Mouse (Mus musculus) heart, embryonic 14.5 days (tissue): ENCODE data around the gene Ptprj. TPM values are rescaled to one million over a fixed set of nuclear protein-coding genes. Genes with fewer than 3 reads are reported as not detected.

Experiments used
- ATAC-seq: fragments of 200-750 bp; cut with Nextera tagmentation; 2 replicates; pipeline ENCODE4 v1.8.0; 2017; ENCODE audit warnings: low read depth, moderate TSS enrichment; ENCODE audit not compliant: insufficient number of reproducible peaks, insufficient read depth, low FRiP score
- H3K27ac ChIP-seq, 2 experiments: fragments of 200-500 bp in 1 of 2; fragments of 300-500 bp in 1 of 2; sonication (generic) in 1 of 2; replicated peaks in 1 of 2; 2 replicates each; pipeline ENCODE4 v1.5.1; 2012 to 2014; ENCODE audit warnings: low read depth in 2 of 2, low read length in 2 of 2, control low read depth in 1 of 2, mild to moderate bottlenecking in 1 of 2, mixed read lengths in 1 of 2; ENCODE audit not compliant: control insufficient read depth in 1 of 2, insufficient read depth in 1 of 2
- H3K27me3 ChIP-seq: fragments of 300-500 bp; sonication (generic); 2 replicates; pipeline ENCODE4 v1.6.1; 2014; ENCODE audit warnings: mild to moderate bottlenecking, low read length, control low read depth; ENCODE audit not compliant: control insufficient read depth, insufficient read depth
- H3K36me3 ChIP-seq: fragments of 300-500 bp; sonication (generic); 2 replicates; pipeline ENCODE4 v1.6.1; 2014; ENCODE audit warnings: mild to moderate bottlenecking, control low read depth, low read length, mixed read lengths; ENCODE audit not compliant: control insufficient read depth, insufficient read depth
- H3K4me1 ChIP-seq, 2 experiments: fragments of 200-500 bp in 1 of 2; fragments of 300-500 bp in 1 of 2; sonication (generic) in 1 of 2; 2 replicates each; pipeline ENCODE4 v1.6.1; 2012 to 2014; ENCODE audit warnings: low read length in 2 of 2, control low read depth in 1 of 2, mixed read lengths in 1 of 2; ENCODE audit not compliant: control insufficient read depth in 2 of 2, insufficient read depth in 2 of 2
- H3K4me2 ChIP-seq: fragments of 300-500 bp; sonication (generic); 2 replicates; pipeline ENCODE4 v1.6.1; 2014; ENCODE audit warnings: mild to moderate bottlenecking, low read length
- H3K4me3 ChIP-seq, 2 experiments: fragments of 200-500 bp in 1 of 2; fragments of 300-500 bp in 1 of 2; sonication (generic) in 1 of 2; 2 replicates each; pipeline ENCODE4 v1.5.1; 2012 to 2014; ENCODE audit warnings: low read length in 2 of 2, mild to moderate bottlenecking in 2 of 2, control low read depth in 1 of 2, low read depth in 1 of 2, moderate library complexity in 1 of 2; ENCODE audit not compliant: control insufficient read depth in 1 of 2, insufficient read depth in 1 of 2
- H3K9ac ChIP-seq: fragments of 300-500 bp; sonication (generic); 2 replicates; pipeline ENCODE4 v1.6.1; 2014; ENCODE audit warnings: mild to moderate bottlenecking, low read length
- H3K9me3 ChIP-seq: fragments of 300-500 bp; sonication (generic); 2 replicates; pipeline ENCODE4 v1.6.1; 2016; ENCODE audit warnings: low read length, control low read depth; ENCODE audit not compliant: control insufficient read depth
- WGBS: fragments of 180-500 bp; shearing (Covaris S2); extraction: QIAGEN DNeasy Blood & Tissue Kit; methylation state at CpG from one replicate; pipeline ENCODE4 v1.1.7; 2014; 5-methylcytosine and 5-hydroxymethylcytosine counted together
- polyA plus RNA-seq: library from polyadenylated mRNA; unstranded; fragments of >200 nt; fragmentation: Nextera tagmentation; extraction: Ambion mirVana; gene quantifications from 2 replicates; pipeline ENCODE4 v1.2.1, GENCODE M21; 2014

Gene Ptprj
- 1.5 and 1.8 TPM in 2 replicates for polyA plus RNA-seq

DNA sequence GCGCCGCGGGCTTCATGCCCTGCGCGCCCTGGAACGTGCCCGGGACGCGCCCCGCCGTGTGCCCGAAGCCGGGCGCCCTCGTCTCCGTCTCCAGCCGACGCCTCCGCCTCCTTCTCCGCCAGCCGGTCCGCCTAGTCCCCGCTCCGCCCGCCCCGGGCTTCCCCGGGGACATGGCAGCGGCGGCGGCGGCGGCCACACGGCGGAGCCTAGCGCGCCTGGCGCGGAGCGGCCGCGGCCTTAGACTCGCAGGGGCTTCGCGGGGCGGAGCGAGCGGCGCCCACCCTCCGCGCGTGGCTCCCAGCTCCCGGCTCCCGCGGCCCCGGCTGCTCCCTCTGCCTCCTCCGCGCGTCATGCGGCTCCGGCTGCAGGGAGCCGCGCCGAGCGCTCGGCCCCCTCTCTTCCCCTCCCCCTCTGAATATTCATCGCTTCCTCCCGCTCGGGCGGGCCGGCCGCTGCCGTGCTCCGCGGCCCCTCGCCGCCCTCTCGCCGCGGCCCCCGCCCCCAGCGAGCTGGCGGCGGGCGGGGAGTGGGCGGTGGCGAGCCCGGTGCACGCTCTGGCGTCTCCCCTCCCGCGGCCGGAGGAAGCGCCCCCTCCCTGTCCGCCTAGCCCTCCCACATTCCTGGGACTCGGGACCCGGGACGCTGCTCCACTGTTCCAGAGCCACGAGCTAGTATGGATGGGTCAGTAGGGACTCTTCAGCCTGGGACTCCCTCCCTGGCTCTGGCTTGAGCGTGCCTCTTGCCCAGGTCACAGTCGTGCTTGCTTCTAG lies at the start of gene Ptprj:
TSS of gene Ptprj (minus strand) at position 412 of the 770 bp plus-strand sequence.
- ATAC-seq, result peak; percentile 73
- WGBS, result under 1% methylated on average over 63 of the region's 100 CpGs
- Histone ChIP-seq H3K4me1 (peaks cover 6 to 13% of the 10 kb centered on the region in 2 experiments; a peak in 3 of 4 replicates), H3K27ac (peak within 1 kb of the TSS; percentile 40 to 77), H3K36me3 (no peaks in the 10 kb centered on the region), H3K9me3 (no peaks in the 10 kb centered on the region), H3K27me3 (no peaks in the 10 kb centered on the region; the same call in 1 of the 2 replicates), H3K4me2 (peak within 1 kb of the TSS; percentile 100), H3K9ac (peak within 1 kb of the TSS; percentile 84), H3K4me3 (peak within 1 kb of the TSS; percentile 68 to 88)

GRCm38 (mm10) chr2:90629552-90629951 lies 49.1 kb upstream of the Ptprj start:
- no peaks in the 10 kb centered on the region for H3K27me3 ChIP-seq
- no peak overlapping the region for H3K4me2 ChIP-seq
- no peak for ATAC-seq
- no peaks in the 10 kb centered on the region for H3K4me1 ChIP-seq
- H3K27ac ChIP-seq, result no peak overlapping the region
- WGBS, result 62% methylated on average over 2 of the region's 2 CpGs
- no peaks in the 10 kb centered on the region for H3K9me3 ChIP-seq
- no peak overlapping the region for H3K9ac ChIP-seq
- H3K36me3 ChIP-seq, result no peaks in the 10 kb centered on the region
- H3K4me3 ChIP-seq, result no peak overlapping the region

DNA sequence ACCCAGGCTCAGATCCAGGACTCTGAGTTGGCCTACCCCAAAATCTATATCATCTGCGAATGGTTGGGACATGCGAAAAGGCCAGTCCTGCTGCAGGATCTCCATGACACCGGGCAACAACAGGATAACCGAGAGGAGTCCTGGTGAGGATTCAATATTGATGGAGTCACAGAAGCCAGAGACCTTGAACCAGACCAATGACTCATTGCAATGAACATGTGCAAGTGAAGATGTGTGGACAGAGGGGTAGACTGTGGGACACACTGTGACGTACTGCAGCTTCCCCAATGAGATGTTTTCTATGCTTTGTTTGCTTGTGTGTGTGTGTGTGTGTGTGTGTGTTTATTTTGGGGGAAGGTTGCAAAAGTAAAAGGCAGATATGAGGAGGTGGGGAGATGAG lies 47.8 kb upstream of the Ptprj start:
- WGBS, result 83% methylated on average over 5 of the region's 5 CpGs

DNA sequence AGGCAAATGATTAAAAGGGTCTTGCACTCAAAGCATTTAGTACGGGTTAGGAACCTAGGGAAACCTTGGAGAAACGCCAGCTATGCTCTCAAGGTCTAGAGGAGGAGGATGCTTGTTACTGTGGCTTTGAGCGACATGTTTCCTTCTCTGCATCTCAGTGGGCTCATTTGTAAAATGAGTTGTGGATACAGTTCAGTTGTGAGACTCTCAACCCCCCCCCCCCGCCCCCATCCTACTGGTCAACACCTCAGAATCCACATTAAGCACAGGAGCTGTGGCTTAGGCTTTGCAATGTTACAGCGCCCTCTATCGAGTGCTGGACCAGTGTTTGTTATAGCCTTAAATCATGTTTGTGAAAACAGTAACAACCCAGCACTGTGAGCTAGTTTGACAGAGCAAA lies 44.5 kb upstream of the Ptprj start:
- peak overlapping the region; percentile 30; the same call in 1 of the 2 replicates for H3K4me2 ChIP-seq
- no peak overlapping the region for H3K4me3 ChIP-seq
- ATAC-seq, result no peak

More for the DNA sequence above, 47.8 kb upstream of the Ptprj start:
- Histone ChIP-seq H3K4me2 (no peak overlapping the region), H3K36me3 (no peaks in the 10 kb centered on the region), H3K4me1 (no peaks in the 10 kb centered on the region), H3K27me3 (no peaks in the 10 kb centered on the region), H3K27ac (no peak overlapping the region), H3K9me3 (no peaks in the 10 kb centered on the region), H3K9ac (no peak overlapping the region), H3K4me3 (no peak overlapping the region)
- no peak for ATAC-seq

GRCm38 (mm10) chr2:90624339-90624738 lies 43.9 kb upstream of the Ptprj start:
- no peak overlapping the region for H3K4me2 ChIP-seq
- no peak overlapping the region for H3K9ac ChIP-seq

More for the DNA sequence above, 44.5 kb upstream of the Ptprj start:
- Histone ChIP-seq H3K4me1 (no peaks in the 10 kb centered on the region), H3K27me3 (no peaks in the 10 kb centered on the region), H3K9ac (no peak overlapping the region), H3K36me3 (no peaks in the 10 kb centered on the region), H3K27ac (no peak overlapping the region), H3K9me3 (no peaks in the 10 kb centered on the region)
- WGBS, result 9% methylated on average over 6 of the region's 6 CpGs

GRCm38 (mm10) chr2:90620815-90621214 lies 40.4 kb upstream of the Ptprj start:
- Histone ChIP-seq H3K27me3 (no peaks in the 10 kb centered on the region), H3K36me3 (no peaks in the 10 kb centered on the region), H3K9ac (no peak overlapping the region), H3K27ac (no peak overlapping the region), H3K4me3 (no peak overlapping the region), H3K4me1 (no peaks in the 10 kb centered on the region), H3K9me3 (no peaks in the 10 kb centered on the region), H3K4me2 (no peak overlapping the region)
- 56% methylated on average over 5 of the region's 5 CpGs for whole genome bisulfite sequencing
- ATAC-seq, result no peak

More at GRCm38 (mm10) chr2:90624339-90624738, 43.9 kb upstream of the Ptprj start:
- 21% methylated on average over 4 of the region's 4 CpGs for WGBS
- H3K27ac ChIP-seq, result no peak overlapping the region
- ATAC-seq, result no peak
- no peaks in the 10 kb centered on the region for H3K4me1 ChIP-seq
- no peaks in the 10 kb centered on the region for H3K27me3 ChIP-seq
- H3K9me3 ChIP-seq, result no peaks in the 10 kb centered on the region
- H3K4me3 ChIP-seq, result no peak overlapping the region
- H3K36me3 ChIP-seq, result no peaks in the 10 kb centered on the region

DNA sequence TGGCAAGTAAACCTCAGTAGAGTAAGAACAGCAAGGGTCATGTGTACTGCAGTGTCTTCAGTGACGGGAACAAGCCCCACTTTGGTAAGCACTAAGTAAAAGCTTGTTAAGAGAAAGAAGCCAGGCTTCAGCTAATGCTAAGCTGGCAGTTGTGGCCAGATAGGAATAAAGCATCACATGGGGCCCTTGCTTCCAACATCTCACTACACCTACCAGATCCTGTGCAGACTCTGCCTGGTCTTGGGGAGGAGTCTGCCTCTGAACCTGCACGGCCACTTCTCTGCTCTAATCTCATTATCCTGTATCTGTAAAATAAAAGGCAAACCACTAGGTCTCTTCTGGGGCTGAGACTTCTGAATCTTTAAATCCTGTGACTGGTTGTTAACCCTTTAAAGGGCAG lies 39.2 kb upstream of the Ptprj start:
- Histone ChIP-seq H3K4me3 (no peak overlapping the region), H3K4me2 (no peak overlapping the region), H3K27ac (no peak overlapping the region), H3K27me3 (no peaks in the 10 kb centered on the region), H3K9ac (no peak overlapping the region), H3K9me3 (no peaks in the 10 kb centered on the region), H3K4me1 (no peaks in the 10 kb centered on the region), H3K36me3 (no peaks in the 10 kb centered on the region)
- WGBS, result 20% methylated on average over 2 of the region's 2 CpGs
- ATAC-seq, result no peak
